Mouse (Mus musculus) stomach, postnatal 0 days (tissue): ENCODE results near the gene Myo1c.

Experiments used
- CTCF ChIP-seq: IDR thresholded peaks from 2 replicates; pipeline ENCODE4 v1.5.1; 2016; ENCODE audit warnings: antibody characterized with exemption, low read depth, mild to moderate bottlenecking, moderate library complexity
- EP300 ChIP-seq: optimal IDR thresholded peaks from 2 replicates; pipeline ENCODE3; 2016; ENCODE audit warnings: antibody characterized with exemption

DNA sequence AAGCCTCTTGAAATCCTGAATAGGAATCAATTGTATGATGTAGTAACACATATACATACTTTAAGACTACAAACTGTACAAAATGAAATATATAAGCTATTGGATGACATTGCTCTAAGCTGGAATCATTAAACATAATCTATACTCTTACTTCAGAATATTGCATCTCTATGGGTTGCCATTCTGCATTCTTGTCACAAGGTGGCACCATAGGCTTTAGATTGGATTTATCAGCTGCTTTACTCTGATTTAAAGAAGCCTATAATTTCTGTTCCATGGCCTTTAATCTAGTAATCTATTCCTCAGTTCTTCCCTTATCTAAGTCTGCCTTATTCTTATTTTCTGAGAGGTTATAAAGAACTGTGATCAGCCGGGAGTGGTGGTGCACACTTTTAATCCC lies 63.6 kb downstream of the Myo1c start:
- TF ChIP-seq EP300 (no peak), CTCF (peak; percentile 74)
